In genomic region chr10:17733057-17733456, GRCm38 (mm10) we compare ENCODE assay signal across 8 mouse cellular contexts. TPM values are rescaled to one million over a fixed set of nuclear protein-coding genes. Genes with fewer than 3 reads are reported as not detected.
A peak's percentile ranks its signal among the peaks of the same experiment; 100 is the strongest.
DNase-seq lines count a peak whose midpoint lies in the region; ATAC-seq and TF ChIP-seq lines count a peak whose summit lies in the region.

No protein-coding gene starts in this region.

- H3K9me3 ChIP-seq in intestine, embryonic 16.5 days (ENCODE audit: control insufficient read depth, low read length), result no peaks in the 10 kb centered on the region
- H3K9me3 ChIP-seq in neural tube, embryonic 14.5 days (ENCODE audit: control insufficient read depth, low read length), result no peaks in the 10 kb centered on the region

- no peak for TF ChIP-seq POLR2A in liver, adult 2 months (IDR thresholded peaks at IDR 0.05; ENCODE audit: extremely low read depth, insufficient read depth, low read length)

- no peak overlapping the region for H3K4me3 ChIP-seq in intestine, embryonic 16.5 days (ENCODE audit: low read length)
- no peak overlapping the region for H3K4me3 ChIP-seq in liver, adult 2 months (ENCODE audit: insufficient read depth, low read depth, low read length)
- no peak overlapping the region for H3K4me3 ChIP-seq in neural tube, embryonic 14.5 days (ENCODE audit: low read depth, low read length)

- no peaks in the 10 kb centered on the region for H3K36me3 ChIP-seq in intestine, embryonic 16.5 days (ENCODE audit: control insufficient read depth, insufficient read depth, low read length)
- H3K36me3 ChIP-seq in liver, adult 2 months (ENCODE audit: control insufficient read depth, insufficient read depth, low read length), result no peaks in the 10 kb centered on the region
- H3K36me3 ChIP-seq in neural tube, embryonic 14.5 days (ENCODE audit: control insufficient read depth, insufficient read depth, low read length), result no peaks in the 10 kb centered on the region

- no peaks in the 10 kb centered on the region for H3K4me1 ChIP-seq in intestine, embryonic 16.5 days (ENCODE audit: control insufficient read depth, insufficient read depth, low read length)
- H3K4me1 ChIP-seq in liver, adult 2 months (ENCODE audit: control insufficient read depth, insufficient read depth, low read length), result no peaks in the 10 kb centered on the region
- no peaks in the 10 kb centered on the region for H3K4me1 ChIP-seq in neural tube, embryonic 14.5 days (ENCODE audit: control insufficient read depth, insufficient read depth, low read length)

- H3K27me3 ChIP-seq in intestine, embryonic 16.5 days (replicated peaks; ENCODE audit: control insufficient read depth, insufficient read depth, low read length), result no peaks in the 10 kb centered on the region
- H3K27me3 ChIP-seq in liver, adult 2 months (ENCODE audit: control insufficient read depth, insufficient read depth, low read length), result no peaks in the 10 kb centered on the region
- no peaks in the 10 kb centered on the region for H3K27me3 ChIP-seq in neural tube, embryonic 14.5 days (ENCODE audit: control insufficient read depth, insufficient read depth, low read length)

- DNase-seq in A20 (ENCODE audit: low read depth, low spot score), result peak; percentile 84
- DNase-seq in R1 (ENCODE audit: low read depth, low spot score), result peak; percentile 80
- DNase-seq in cerebellum, postnatal 25 days, result peak; percentile 78 to 88
- DNase-seq in gastrocnemius, adult 18-20 months (ENCODE audit: low spot score), result peak; percentile 82
- DNase-seq in liver, adult 2 months (ENCODE audit: extremely low read depth, low read depth, low spot score), result peak; percentile 57
- DNase-seq in testis, postnatal 14 days (ENCODE audit: low spot score), result peak; percentile 49

- ATAC-seq in intestine, embryonic 16.5 days, result 0 out of 2 replicates have a peak, but pooled peaks have one; percentile 23
- 0 out of 2 replicates have a peak, but pooled peaks have one; percentile 57 for ATAC-seq in neural tube, embryonic 14.5 days (ENCODE audit: low read depth)

- TF ChIP-seq CTCF in liver, adult 2 months (IDR thresholded peaks at IDR 0.05; ENCODE audit: low read depth, low read length), result peak; percentile 64

- no peak overlapping the region for H3K27ac ChIP-seq in intestine, embryonic 16.5 days (ENCODE audit: low read length)
- H3K27ac ChIP-seq in liver, adult 2 months (replicated peaks; ENCODE audit: insufficient read depth, low read depth, low read length), result no peak overlapping the region
- no peak overlapping the region for H3K27ac ChIP-seq in neural tube, embryonic 14.5 days (ENCODE audit: low read depth, low read length)

- no peak overlapping the region for H3K4me2 ChIP-seq in intestine, embryonic 16.5 days (ENCODE audit: low read depth, low read length)
- H3K4me2 ChIP-seq in neural tube, embryonic 14.5 days (ENCODE audit: low read depth, low read length), result no peak overlapping the region

- WGBS in intestine, embryonic 16.5 days, result 23% methylated on average over 4 of the region's 4 CpGs
- 22% methylated on average over 4 of the region's 4 CpGs for WGBS in liver, adult 2 months
- 14% methylated on average over 4 of the region's 4 CpGs for WGBS in neural tube, embryonic 14.5 days

- H3K9ac ChIP-seq in intestine, embryonic 16.5 days (ENCODE audit: low read depth, low read length), result no peak overlapping the region
- H3K9ac ChIP-seq in liver, adult 2 months (ENCODE audit: low read depth, low read length), result no peak overlapping the region
- no peak overlapping the region for H3K9ac ChIP-seq in neural tube, embryonic 14.5 days (replicated peaks; ENCODE audit: low read depth, low read length)

- H3K79me2 ChIP-seq in liver, adult 2 months (ENCODE audit: control insufficient read depth, insufficient read depth, low read length), result no peaks in the 10 kb centered on the region

RNA-seq across cellular contexts. Expression of gene Cited2, which starts 10.0 kb away (rescaled TPM):
- 10 to 100 TPM; 24.3 to 49.2 TPM for total RNA-seq in gastrocnemius, adult 18-20 months (2021)
- polyA plus RNA-seq in intestine, embryonic 16.5 days (2015; fragmentation: Nextera tagmentation; extraction: Ambion mirVana), result 21.8 and 41.6 TPM in 2 replicates
- total RNA-seq in liver, adult 2 months (2014; rRNA removed), result 9.2 and 9.7 TPM in 2 replicates
- 25.6 and 25.9 TPM in 2 replicates for polyA plus RNA-seq in liver, adult 2 months (2012; rRNA removed)
- polyA plus RNA-seq in neural tube, embryonic 14.5 days (2014; fragmentation: Nextera tagmentation; extraction: Ambion mirVana), result 75.1 and 89.7 TPM in 2 replicates
